ENCODE assay signal across 14 mouse cellular contexts in the genomic region with DNA sequence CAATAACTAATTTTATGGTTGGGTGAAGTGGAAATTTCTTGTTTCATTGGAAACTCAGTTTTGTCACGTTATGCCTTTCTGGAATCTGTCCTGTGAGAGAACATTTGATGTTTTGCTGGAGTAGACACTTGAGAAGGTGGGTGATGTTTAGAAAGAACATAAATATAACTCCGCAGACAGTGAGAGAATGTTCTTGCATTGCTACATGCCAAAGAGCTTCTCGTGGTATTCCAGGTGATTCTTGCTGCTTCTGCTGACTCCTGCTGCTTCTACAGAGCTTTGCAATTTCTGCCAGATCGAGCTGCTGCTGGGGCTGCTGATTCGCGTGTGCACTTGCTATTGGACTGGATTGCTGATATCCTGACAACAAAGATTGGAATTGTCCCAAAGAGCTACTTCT.
DNase-seq lines count a peak whose midpoint lies in the region.
"Had no signal": no experiment of that assay in that cellular context is flagged by ENCODE, and none has a peak within 500 bp of the region (broad histone marks: within the 10 kb centered on the region; RNA-seq: fewer than 3 reads in every experiment).

No protein-coding gene starts in this region.

- peak; percentile 13 for DNase-seq in heart, adult 11 months
- no peak for DNase-seq in heart, adult 9 months (ENCODE audit: low spot score in 2 of 2)
- peak; percentile 77 for DNase-seq in brain, adult 2 months (ENCODE audit: low read depth, low spot score)
- DNase-seq in telencephalon, adult 2 months (ENCODE audit: low read depth, low spot score), result peak; percentile 79
- no peak for DNase-seq in ovary, postnatal 36 days (ENCODE audit: low spot score)
- DNase-seq: adrenal gland, adult 2 months; adrenal gland, postnatal 10 days; adrenal gland, postnatal 25 days; cerebellum, adult 11-12 months; cerebellum, adult 2 months; cerebellum, adult 9-10 months; cerebellum, postnatal 10 days; cerebellum, postnatal 25 days; forebrain, postnatal 0 days had no signal

Comparison
In these comparisons a context has a peak if more than half of its experiments do, and no peak if none do; other contexts are left out.
1. DNase-seq: peak in heart, adult 11 months (single experiment), brain, adult 2 months (single experiment) and telencephalon, adult 2 months (single experiment); none in heart, adult 9 months (0 of 2) and ovary, postnatal 36 days (single experiment).